Mouse (Mus musculus) heart, postnatal 0 days (tissue): ENCODE measurements around the gene Ruvbl2.
"Not testable (repeated sequence)": the region's sequence is repeated elsewhere in the genome, so short reads cannot be mapped to it uniquely, and the experiment has no call there.

Source experiments
- CTCF ChIP-seq: IDR thresholded peaks from 2 replicates; pipeline ENCODE4 v1.5.1; 2016; ENCODE audit warnings: antibody characterized with exemption, control low read depth, low read depth
- EP300 ChIP-seq: IDR thresholded peaks from 2 replicates; pipeline ENCODE4 v1.6.1; 2016; ENCODE audit warnings: antibody characterized with exemption, low read depth

GRCm38 (mm10) chr7:45396337-45396775, 41.5 kb downstream of the Ruvbl2 start:
- TF ChIP-seq CTCF = peak; percentile 14; the same call in 1 of the 2 replicates
- TF ChIP-seq EP300 = not testable (repeated sequence)
